Mouse (Mus musculus): ENCODE measurements around the gene Gm26602. TPM values are rescaled to one million over a fixed set of nuclear protein-coding genes. Genes with fewer than 3 reads are reported as not detected.
A peak's percentile ranks its signal among the peaks of the same experiment; 100 is the strongest.

The Gm26602 gene
- total RNA-seq, 2 experiments from 2014 or later, result 0.98 TPM; not detected in 1

- ATAC-seq (replicated peaks; ENCODE audit: poor library complexity, severe bottlenecking), result peak; percentile 46
Measured at GRCm38 (mm10) chr10:79928030-79928694, 17.5 kb downstream of the Gm26602 start.

DNA sequence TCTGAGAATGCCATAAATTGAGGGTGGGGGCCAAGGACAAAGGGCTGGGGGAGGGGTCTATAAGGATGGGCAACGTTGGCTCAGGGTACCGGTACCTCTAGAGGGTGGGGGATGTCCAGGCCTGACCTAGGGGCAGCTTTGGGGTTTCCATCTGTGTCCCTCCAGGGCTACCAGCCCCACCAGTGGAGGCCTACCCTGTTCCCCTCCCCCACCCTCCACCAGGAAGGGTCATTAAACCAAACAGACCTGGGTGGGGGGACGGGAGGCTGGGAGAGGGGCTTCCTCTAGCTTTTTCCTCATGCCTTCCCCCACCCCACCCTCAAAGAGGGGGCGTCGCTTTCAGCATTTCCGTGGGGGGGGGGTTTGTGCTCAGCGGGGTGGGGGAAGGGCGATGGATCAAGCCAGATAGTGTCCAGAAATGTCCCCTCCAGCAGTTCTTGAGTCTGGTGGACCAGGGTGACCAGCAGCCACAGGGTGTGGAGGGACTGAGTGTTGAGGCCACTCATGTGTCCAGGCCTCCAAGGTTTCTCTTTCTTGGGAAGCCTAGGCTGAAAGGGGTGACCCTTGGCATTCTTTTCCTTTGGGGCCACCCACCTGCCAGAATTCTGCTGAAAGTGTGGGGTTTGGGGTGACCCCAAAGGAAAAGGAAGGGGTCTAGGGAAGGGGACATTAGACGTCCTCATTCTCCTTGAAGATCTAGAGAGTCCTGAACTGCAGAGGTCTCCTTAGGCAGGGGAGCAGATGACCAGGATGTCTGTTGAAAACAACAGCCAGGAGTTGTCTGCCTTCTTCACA lies 18.4 kb downstream of the Gm26602 start:
- ATAC-seq (replicated peaks; ENCODE audit: poor library complexity, severe bottlenecking), result no peak

- no peak for ATAC-seq (replicated peaks; ENCODE audit: poor library complexity, severe bottlenecking)
Measured at GRCm38 (mm10) chr10:79929967-79930825, 19.5 kb downstream of the Gm26602 start.

GRCm38 (mm10) chr10:79930826-79931186 lies 20.1 kb downstream of the Gm26602 start:
- no peak for ATAC-seq (replicated peaks; ENCODE audit: poor library complexity, severe bottlenecking)

GRCm38 (mm10) chr10:79931797-79932196 lies 21.1 kb downstream of the Gm26602 start:
- ATAC-seq (replicated peaks; ENCODE audit: poor library complexity, severe bottlenecking), result no peak

DNA sequence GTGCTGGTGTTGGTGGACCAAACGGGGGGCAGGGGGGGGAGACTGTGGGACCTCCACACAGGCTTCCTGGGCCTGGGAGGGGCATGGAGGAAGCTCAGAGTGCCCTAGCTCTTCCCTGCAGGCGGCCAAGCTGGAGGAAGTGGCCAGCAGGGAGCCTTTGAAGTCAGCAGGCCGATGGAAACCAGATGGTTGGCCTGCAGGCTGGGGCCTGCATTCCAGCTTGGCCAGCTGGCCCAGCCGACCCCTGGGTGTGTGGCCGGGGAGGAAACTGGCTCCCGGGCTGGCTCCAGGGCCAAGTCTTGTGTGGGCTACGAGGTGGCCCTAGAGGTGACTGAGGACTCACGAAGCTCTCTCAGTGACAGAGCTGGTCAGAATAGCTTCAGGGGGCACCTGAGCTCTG lies 22.1 kb downstream of the Gm26602 start:
- no peak for ATAC-seq (replicated peaks; ENCODE audit: poor library complexity, severe bottlenecking)

GRCm38 (mm10) chr10:79933145-79933679 lies 22.6 kb downstream of the Gm26602 start:
- no peak for ATAC-seq (replicated peaks; ENCODE audit: poor library complexity, severe bottlenecking)

GRCm38 (mm10) chr10:79933861-79934260 lies 23.2 kb downstream of the Gm26602 start:
- no peak for ATAC-seq (replicated peaks; ENCODE audit: poor library complexity, severe bottlenecking)

GRCm38 (mm10) chr10:79934272-79934721 lies 23.6 kb downstream of the Gm26602 start:
- ATAC-seq (replicated peaks; ENCODE audit: poor library complexity, severe bottlenecking), result peak; percentile 16; the same call in 1 of the 2 replicates

DNA sequence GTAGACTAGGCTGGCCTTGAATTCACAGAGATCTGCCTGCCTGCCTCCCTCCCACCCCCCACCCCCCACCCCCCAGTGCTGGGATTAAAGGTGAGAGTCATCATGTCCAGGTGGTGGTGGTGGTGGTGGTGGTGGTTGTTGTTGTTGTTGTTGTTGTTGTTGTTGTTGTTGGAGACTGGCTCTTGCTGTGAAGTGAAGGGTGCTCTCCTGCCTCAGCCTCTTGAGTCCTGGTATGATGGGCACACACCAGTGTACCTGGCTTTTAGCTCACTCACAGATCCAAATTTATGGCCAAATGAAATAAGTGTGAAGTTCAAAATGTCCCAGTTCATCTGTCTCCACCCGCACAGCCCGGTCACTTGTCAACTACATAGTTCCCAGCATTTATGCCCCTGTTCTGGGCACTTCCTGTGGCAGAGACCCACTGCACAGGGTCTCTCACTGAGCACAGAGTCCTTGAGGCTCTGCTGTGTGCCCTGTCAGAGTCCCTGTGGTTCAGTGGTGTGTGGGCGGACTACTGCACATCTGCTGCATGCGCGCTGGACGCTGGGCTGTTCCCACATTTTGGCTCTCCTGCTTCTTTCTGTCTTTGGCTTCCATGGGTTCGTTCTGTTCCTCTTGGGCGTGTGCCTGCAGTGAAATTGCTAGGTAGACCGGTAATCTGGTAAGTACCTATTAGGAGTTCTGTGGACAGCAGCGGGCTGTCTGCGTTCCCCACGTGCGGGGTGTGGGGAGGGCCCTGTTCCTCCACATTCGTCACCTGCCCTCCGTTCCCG lies 24.3 kb downstream of the Gm26602 start:
- ATAC-seq (replicated peaks; ENCODE audit: poor library complexity, severe bottlenecking), result no peak

GRCm38 (mm10) chr10:79936284-79936910 lies 25.7 kb downstream of the Gm26602 start:
- ATAC-seq (replicated peaks; ENCODE audit: poor library complexity, severe bottlenecking), result no peak

GRCm38 (mm10) chr10:79936911-79937441 lies 26.3 kb downstream of the Gm26602 start:
- ATAC-seq (replicated peaks; ENCODE audit: poor library complexity, severe bottlenecking), result peak; percentile 68

DNA sequence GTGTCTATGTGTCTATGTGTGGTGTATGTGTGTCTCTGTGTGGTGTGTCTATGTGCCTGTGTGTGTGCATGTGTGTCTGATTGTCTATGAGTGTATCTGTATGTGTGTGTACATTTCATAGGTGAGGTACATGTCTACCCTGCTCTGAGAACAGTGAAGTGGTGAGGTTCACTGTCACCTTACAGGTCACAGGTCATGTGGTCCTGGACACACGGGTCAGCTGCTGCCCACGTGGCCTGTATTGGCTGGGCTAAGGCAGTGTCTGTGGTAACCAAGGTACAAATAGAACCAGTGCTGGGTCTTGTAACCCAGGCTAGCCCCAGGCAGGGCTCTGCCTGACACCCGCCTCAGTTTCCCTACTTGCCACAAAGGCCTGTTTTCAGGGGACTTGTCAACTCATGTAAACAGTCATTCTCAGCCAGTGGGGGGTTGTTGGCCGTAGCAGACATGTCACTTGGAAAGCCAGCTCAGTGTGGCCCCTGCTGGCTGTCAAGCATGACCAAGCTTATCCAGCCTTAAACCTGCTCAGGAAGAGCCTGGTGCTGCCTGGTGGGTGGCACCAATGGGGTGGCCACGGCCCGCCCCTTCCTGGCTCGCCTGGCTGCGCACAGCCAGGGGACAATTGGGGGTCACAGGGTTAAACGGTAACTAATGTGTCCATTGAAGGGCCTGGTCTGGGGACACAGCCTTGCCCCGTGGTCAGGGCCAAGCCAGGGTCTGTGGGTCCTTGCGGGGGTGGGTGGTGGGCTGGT lies 27.3 kb downstream of the Gm26602 start:
- no peak for ATAC-seq (replicated peaks; ENCODE audit: poor library complexity, severe bottlenecking)

GRCm38 (mm10) chr10:79940749-79941148 lies 30.1 kb downstream of the Gm26602 start:
- ATAC-seq (replicated peaks; ENCODE audit: poor library complexity, severe bottlenecking), result peak; percentile 77

DNA sequence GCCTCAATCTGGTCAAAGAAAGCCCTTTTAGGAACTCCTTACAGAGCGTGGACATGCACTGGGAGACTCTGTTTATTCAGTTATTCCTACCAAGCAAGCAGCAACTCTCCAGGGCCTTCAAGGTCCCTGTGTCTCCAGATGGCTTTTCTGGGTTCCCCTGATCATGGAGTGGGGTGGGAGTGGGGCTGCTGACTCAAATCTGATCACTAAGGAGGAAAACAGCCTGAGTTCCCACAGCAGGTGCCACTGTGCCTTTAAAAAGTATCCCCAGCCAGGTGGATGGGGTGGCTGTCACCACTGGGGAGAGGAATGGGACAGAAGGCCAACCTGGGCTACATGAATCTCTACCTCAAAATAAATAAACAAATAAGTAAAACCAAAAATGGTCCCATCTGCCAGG lies 32.3 kb downstream of the Gm26602 start:
- no peak for ATAC-seq (replicated peaks; ENCODE audit: poor library complexity, severe bottlenecking)

- no peak for ATAC-seq (replicated peaks; ENCODE audit: poor library complexity, severe bottlenecking)
Measured at GRCm38 (mm10) chr10:79943471-79943901, 32.8 kb downstream of the Gm26602 start.

DNA sequence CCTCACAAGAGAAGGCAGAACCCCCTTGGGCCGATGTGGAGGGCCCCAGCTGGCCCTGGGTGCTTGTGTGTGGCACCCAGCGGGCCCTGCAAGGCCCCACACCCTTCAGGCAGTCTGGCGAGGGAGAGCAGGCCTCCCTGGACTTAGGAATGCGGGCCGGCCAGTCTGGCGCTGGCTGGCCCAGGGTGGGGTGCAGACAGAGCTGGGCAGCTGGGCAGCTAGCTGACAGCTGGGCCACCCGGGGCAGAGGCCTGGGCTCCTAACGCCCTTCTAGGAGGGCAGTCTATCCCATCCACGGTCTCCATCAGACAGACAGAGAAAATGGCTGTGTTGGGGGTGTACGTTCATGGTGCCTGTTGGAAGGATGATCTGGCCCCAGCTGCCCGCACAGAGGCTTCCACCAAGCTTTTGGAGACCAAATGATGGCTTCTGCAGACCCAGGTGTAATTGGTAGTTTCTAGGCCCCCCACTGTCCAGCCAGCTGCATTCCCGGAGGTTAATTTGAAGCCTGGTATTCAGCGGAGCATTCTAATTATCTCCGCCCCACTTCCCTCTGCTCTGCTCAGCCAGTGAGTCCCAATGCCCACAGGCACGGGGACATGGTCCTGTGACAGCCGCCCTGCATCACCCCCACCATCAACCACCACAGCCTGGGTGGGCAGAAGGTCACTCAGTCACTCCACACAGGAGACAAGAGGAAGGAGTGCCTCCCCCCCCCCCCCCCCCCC lies 35.0 kb downstream of the Gm26602 start:
- peak; percentile 52 for ATAC-seq (replicated peaks; ENCODE audit: poor library complexity, severe bottlenecking)
